Mouse (Mus musculus): Measurements from ENCODE around the gene Stam.

Stam gene

GRCm38 (mm10) chr2:14073362-14074220 is at the start of gene Stam:
Gene Stam (plus strand): TSS chr2:14074098.
- peak; percentile 91 to 92 for DNase-seq

GRCm38 (mm10) chr2:14041249-14041648 is 32.6 kb upstream of the Stam start:
- DNase-seq: no peak

- no peak for DNase-seq
Measured at GRCm38 (mm10) chr2:14043011-14043410, 30.9 kb upstream of the Stam start.

DNA sequence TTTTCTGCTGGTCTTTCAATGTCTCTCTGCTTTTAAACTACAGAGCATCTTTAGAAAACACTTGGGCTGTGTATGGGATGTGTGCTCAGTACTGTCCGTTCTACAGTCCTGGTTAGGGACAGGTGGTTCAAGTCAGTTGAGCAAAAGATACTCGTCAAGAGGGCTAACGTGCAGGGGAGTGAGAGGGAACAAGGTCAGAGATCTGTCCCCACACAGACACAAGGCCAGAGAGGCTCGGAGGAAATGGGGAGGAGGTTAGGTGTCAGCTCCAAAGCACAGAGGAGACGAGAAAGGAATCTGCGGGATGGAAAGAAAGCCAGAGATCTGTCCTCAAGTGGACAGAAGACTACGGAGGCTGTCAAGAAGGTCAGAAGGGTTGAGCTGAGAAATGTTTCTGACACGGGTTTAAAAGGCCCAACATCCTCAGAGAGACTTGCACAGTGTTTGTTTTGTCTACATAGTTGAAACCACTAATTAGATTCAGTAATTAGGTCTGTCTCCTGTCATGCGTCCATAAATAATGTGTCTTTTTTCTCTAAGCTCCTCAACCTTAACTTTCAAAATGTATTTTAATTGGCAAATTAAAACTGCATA is 30.2 kb upstream of the Stam start:
- DNase-seq: no peak

- DNase-seq: peak; percentile 52 to 57
Measured at GRCm38 (mm10) chr2:14048381-14048780, 25.5 kb upstream of the Stam start.

GRCm38 (mm10) chr2:14048808-14049207 is 25.1 kb upstream of the Stam start:
- DNase-seq: no peak

DNA sequence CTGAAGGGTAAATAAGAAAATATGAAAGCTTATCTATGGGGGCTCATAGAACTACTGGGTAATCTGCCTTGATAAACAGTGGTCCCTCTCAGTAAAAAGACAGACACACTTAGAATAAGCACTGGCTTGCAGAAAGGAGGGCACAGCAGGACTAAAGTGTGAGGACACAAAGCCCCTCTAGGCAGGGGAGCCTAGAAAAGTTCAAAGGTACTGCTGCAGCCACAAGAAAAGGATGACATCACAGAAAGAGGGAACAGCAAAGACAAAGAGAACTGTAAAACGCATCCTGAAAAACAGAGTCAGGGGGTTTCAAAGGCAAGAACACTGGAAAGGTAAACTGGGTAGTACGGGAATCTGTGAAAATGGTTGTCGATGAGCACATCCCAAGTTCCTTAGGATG is 20.3 kb upstream of the Stam start:
- peak in 1 of 2 experiments; percentile 3 for DNase-seq

GRCm38 (mm10) chr2:14054163-14054562 is 19.7 kb upstream of the Stam start:
- DNase-seq: no peak

- DNase-seq: no peak
Measured at GRCm38 (mm10) chr2:14054716-14055115, 19.2 kb upstream of the Stam start.

DNA sequence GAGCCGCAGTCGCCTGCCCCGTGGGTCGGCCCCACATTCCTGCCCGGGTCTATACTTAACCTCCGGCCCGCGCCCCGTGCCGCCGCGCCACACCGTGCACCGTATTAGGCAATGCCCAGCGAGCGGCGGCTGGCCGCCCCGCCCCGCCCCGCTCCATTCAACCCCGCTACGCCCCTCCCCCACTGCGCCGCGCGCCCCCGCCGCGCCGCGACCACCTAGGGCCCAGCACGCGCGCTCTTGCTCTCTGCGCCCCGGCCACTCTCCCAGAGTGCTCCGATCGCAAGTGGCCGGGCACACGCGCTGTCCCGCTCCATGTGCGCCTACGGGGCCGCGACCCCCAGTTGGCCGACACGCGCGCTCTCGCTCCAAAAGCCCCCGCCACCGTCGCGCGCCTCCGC is 18.7 kb upstream of the Stam start:
- DNase-seq: no peak

DNA sequence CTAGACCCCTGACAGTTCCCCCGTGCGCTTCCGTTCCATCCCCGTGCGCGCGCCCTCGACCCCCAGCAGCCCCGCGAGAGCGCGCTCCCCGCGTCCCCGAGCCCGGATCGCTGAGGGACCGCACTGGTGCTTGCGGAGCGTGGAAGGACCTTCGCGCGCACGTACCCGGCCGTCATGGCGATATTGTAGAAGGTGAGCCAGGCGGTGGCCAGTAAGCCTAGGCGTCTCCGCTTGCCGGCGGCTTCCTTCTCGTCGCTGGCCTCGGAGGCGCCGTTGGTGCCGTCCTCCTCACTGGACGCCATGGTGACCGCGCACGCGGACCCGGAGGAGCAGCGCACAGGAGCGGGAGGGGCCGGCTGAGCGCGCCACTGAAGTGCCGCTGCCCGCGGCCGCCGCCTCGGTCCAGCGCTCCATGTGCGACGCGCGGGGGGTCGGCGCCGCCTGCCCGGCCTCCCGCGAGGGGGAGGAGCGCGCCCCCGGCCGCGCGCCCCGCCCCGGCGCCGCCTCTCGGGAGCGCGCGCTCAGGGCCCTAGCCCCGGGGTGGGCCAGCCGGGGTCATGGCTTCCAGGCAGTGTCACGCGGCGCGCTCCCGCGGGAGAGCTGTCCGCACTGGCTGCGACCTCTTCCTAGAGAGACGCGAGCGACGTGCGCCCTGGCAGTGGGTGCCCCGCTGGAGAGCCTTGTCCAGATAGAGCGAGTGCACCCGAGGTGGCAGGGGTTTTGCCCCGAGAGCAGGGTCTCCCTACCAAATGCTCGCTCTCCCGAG is 18.1 kb upstream of the Stam start, which contains the start of gene Hacd1:
TSS of gene Hacd1 (minus strand) at position 570 of the 766 bp plus-strand sequence.
- peak; percentile 84 to 88 for DNase-seq

DNA sequence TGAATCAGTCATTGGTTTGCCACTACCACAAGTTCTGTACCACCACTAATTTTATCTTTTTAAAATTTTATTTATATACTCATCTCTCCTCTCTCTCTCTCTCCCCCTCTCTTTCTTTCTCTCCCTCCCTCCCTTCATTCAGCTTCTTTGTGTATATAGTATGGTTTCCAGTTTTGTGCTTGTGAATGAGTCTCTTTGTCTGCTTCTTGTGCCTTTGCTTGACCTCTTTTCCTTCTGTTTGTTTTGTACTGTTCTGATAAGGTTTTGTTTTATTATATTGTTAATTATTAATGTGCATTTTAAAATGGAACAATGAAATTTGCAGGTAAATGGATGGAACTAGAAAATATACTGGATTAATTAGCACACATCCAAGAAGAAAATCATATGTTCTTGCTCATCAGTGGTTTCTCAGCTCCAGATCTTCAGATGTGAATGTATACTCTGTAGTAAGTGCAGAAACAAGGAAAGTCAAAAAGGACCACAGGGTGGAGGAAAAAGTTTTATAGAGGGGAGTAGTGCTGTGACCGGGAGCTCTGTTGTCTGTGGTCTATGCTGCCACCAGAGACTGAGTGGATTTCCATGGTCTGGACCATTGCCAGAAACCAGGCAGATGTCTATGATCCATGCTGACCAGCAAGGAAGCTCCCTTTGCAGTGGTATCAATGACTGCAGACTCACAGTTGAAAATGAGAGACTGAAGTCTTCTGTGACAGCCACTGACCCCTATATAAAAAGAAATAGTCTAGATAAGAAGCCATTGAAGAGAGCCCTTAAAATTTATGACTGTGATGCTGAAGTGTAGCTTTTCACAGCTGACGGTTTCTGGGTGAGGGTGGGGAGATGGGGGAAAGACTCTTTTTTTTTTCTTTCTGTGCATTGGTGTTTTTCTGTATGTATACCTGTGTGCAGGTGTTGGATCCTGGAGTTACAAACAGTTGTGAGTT is 7.9 kb upstream of the Stam start:
- DNase-seq: no peak

GRCm38 (mm10) chr2:14069027-14069426 is 4.9 kb upstream of the Stam start:
- no peak for DNase-seq

- no peak for DNase-seq
Measured at GRCm38 (mm10) chr2:14070466-14070865, 3.4 kb upstream of the Stam start.

DNA sequence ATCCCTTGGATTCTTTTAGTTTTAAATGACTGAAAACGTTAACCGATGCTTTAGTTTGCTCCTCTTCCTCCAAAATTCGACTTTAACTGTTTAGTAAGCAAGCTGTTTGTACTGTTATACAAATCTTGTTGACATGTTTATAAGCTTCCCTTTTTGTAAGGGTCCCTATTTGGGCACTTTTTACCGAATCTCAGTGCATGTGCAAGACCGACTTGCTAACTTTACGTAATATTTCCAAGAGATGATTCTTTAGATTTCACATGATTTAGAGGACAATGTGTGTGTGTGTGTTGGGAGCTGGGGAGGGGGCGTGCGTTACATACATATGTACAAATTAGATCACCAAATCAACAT is 913 bp upstream of the Stam start:
- DNase-seq: no peak

DNA sequence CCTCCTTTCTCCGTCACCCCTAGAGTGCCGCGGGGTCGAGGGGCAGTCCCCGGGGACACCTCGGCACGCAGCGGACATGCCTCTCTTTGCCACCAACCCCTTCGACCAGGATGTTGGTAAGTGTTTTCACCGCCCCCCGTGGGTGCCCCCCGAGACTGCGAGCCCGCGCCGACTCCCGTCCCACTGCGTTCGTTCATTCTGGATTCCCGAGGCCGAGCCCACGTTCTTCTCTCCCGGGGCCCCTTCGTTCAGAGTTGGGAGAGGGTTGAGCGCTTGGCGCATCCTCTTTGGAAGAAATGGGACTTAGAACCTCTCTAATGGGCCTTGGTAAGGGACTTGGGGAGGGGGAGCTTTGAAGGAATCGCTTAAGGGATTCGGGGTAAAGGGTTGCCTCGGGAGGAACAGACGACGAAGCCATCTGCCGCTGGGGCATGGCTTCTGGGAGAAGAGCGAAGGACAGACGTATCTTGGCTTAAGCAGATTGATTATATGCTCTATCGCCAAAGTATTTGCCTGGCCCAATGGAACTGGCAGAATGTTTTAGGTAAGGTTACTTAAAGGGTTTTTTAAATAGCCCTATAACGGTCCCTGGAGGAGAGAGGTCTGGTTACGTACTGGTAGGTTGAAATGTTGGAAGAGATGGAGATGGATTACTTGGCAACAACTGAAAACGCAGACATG is 463 bp downstream of the Stam start:
- no peak for DNase-seq

DNA sequence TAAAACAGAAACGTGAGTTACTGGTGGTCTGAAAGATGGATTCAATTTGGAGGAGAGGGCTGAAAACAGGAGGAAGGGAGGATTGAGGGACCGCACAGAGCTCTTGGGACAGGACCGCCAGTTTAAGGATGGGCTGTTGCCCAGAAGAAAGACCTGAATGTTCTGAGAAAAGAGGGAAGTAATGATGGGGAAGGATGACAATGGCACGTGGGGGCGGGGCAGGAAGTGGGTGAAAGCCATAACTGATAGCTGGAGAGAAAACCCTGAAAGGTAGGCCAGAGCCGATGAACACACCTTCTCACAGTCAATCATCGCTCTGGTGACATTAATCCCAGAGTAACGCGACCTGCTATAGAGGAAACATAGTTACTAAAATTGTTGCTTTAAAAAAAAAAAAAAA is 4.6 kb downstream of the Stam start:
- peak; percentile 74 to 79 for DNase-seq

GRCm38 (mm10) chr2:14100533-14100932 is 26.6 kb downstream of the Stam start:
- no peak for DNase-seq

DNA sequence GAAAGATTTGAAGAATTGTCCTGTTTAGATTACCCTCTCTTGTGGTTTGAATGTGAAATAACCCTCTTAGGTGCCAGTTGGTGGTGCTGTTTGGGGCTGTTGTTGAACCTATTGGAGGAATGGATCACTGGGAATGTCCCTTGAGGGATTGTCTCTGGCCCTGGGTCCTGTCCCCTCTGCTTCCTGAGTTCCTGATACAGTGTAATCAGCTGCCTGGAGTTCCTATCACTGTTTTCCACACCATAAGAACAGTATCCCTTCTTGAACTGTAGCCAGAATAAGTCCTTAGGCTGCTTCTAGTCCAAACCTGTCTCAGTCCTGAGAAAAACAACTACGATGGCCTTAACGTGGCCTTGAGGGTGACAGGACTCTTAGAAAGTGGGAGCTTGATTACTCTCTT is 28.7 kb downstream of the Stam start:
- no peak for DNase-seq

DNA sequence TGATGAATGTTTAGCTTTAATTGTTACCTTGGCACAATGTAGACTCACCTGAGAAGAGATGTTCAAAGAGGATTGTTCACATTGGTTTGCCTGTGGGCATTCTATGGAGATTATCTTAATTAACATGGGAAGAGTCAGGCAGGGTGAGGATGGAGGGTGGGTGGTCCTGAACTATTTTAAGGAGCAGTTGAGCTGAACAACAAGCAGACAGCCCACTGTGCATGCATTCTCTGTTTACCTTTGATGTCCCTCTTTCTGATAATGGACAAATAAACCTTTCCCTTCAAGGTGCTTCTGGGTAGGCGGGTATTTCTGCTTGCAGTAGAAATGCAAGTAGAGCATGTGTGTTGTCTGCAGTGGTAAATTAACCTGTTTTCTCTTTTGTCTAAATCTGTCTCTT is 30.0 kb downstream of the Stam start:
- no peak for DNase-seq

DNA sequence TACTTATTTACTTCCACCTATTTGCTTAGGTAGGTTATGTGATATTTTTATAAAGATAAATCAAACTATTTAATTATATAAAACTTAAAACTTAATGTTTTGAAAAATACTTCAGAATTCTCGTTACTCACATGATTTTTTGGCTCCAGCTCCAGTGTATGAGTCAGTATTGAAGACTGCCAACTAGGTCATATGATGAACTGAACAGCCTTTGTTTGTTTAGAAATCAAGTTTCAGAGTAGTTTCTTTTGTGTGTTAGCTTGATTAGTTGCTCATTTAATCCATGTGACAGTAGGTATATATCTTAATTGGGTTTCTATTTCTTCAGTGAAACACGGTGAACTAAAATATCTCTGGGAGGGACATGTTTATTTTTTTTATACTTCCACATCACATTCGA is 33.8 kb downstream of the Stam start:
- DNase-seq: no peak

- DNase-seq: no peak
Measured at GRCm38 (mm10) chr2:14126387-14126786, 52.5 kb downstream of the Stam start.

Data from thymus, postnatal 36 days (tissue).